Mouse (Mus musculus) cerebellum, postnatal 14 days (tissue): ENCODE data around the gene Pdzd11.

ENCODE experiments used
- DNase-seq, 2 experiments: peaks; one replicate each; pipeline ENCODE4 v3.0.0; 2021; ENCODE audit warnings: mixed read lengths in 2 of 2

Pdzd11 gene

DNA sequence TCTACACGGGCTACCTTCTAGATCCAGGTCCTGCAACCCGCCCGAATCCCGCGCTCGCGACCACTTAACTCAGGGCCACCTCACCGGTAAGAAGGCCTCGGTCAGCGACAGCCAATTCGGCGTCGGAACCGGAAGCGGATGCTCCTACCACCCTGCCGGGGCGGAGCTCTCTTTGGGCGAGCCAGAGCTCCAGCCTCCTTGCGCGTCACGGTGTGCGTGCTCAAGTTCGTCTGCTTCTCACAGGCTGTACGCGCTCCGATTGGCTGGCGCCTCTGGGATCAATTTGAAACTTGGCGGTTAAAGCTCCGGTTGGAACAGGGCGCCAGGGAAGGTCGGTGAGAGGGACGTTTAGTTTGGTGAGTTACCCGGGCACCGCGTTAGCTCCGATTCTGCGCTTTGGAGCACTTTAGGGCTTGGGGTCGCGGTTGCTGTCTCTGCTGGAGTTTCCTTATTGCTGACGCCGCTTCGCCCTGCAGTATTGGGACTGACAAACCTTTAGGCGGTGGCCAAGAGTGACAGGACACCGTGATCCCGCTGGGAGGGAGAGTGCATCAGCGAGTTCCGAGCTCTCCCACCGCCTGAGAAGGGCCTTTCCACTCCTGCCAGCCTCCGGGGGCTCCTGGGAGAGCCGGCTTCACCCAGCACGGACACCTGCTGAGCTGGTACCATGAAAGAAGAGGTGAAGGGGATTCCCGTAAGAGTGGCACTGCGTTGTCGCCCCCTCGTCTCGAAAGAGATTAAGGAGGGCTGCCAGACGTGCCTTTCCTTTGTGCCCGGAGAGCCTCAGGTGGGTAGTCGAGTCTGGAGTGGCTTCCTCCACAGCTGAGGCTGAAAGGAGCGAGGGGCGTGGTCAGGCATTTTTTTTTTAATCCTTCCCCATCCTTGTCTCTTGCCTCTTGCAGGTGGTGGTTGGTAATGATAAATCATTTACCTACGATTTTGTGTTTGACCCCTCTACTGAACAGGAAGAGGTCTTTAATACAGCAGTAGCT, at the start of gene Pdzd11:
TSS of gene Pdzd11 (minus strand) at position 767 of the 992 bp plus-strand sequence.
- peak; percentile 88 to 89 for DNase-seq

DNA sequence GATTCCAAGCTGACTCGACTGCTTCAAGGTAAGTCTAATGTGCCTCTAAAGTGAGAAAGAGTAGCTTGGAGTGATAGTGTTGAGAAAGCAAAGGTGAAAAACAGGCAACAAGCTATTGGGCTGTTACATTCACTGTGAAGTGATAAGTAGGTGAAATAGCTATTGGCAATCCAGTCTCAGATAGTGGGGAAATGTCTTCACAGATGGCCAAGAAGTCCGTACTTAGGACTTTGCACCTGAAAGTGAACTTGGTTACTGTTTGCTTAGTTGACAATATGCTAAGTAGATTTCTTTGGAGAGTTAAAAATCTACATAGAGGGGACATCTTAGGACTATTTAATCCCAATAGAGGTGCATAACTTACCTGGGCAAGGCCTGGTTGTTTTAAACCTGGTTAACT, 38.5 kb upstream of the Pdzd11 start:
- DNase-seq = no peak

DNA sequence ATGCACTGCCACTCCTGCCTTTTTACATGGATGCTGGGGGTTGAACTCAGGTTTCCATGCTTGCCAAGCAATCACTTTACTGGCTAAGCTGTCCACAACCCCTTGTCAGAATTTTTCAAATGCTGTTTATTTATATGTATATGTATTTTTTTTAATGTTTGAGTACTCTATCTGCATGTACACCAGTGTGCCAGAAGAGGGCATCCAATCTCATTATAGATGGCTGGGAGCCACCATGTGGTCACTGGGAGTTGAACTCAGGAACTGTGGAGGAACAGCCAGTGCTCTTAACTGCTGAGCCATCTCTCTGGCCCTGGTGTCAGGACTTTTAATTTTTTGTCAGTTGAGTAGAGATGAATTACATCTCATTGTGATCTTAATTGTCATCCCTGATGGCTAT, 26.5 kb upstream of the Pdzd11 start:
- DNase-seq = no peak

DNA sequence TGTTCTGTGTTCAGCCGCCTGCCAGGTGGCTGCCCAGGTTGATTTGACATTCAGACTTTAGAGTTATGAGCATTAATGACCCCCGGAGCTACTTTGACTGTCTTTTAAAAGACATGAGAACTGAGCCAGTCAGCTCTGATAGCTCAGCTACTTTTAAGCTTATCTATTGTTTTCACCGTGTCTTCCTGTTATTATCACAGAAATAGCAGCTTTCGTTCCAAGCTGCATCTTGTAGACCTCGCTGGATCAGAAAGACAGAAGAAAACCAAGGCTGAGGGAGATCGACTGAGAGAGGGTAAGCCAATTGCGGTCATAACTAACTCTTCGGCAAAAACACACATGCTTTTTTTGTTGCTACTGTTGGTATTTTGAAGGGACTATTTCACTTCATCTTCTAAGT, 12.1 kb upstream of the Pdzd11 start:
- no peak for DNase-seq

DNA sequence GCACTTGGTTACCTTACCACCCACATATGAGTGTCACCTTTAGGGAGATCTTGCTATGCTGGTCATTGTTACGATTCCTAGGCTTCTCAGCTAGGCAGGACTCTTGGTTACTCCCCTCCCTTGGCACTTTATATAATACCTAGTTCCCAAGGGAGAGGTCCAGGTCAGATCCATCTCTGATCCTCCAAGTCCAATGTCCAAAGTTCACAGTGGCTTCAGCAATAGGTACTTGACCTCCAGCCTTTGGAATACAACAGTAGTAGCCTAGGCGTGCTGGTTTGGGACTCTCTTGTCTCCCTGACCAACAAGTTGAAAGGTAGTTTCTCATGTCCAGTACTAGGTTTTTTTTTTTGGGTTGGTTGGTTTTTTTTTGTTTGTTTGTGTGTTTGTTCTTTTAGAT, 2.7 kb upstream of the Pdzd11 start:
- DNase-seq = no peak

DNA sequence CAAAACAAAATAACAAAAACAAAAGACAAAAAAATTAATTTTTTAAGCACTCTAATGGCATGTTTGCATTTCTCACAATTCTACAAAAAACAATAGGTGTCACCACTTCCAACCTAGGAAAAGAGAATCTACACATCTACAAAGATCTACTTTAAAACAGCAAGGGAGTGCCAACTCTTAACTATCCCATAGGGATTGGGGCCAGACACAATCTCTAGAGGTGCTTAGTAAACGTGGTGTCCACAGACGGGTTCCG, 894 bp downstream of the Pdzd11 start, which contains the start of gene Kif4:
TSS of gene Kif4 (plus strand) at position 192 of the 256 bp plus-strand sequence.
- DNase-seq = no peak

DNA sequence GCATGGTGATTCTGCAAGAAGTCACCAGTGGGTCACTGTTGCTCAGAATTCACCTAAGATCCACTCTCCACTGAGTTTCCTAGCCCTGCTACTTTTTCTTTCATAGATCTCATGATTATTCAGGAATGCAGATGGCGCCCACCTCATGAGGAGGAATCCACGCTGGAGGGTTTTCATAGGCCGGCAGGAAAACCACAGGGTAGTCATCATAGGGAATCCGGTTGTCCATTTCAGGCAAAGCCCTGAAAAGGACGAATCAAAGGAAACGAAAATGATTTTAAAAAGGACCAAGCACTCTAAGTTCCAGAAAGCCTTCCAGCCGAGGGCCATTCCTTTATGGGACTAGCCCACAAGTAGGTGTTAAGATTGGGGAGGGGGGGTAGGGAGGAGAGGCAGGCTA, 1.2 kb downstream of the Pdzd11 start:
- DNase-seq = peak in 1 of 2 experiments; percentile 9

DNA sequence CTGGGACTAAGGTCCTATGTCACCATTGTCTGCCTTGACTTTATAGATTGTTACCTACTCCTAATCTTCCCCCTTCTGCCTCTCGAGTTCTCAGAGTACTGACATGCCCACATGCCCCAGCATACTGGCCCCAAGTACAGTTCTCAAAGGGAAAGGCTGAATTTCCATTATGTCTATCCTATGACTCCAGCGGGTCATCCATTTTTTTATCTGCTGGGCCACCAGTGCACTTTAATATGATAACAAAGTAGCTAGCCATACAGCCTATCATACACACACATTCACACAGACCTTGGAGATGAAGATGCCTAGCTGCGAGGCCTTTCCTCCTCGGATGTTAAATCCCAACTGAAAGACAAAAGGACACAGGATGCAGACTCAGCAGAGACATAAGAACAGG, 2.1 kb downstream of the Pdzd11 start:
- no peak for DNase-seq

DNA sequence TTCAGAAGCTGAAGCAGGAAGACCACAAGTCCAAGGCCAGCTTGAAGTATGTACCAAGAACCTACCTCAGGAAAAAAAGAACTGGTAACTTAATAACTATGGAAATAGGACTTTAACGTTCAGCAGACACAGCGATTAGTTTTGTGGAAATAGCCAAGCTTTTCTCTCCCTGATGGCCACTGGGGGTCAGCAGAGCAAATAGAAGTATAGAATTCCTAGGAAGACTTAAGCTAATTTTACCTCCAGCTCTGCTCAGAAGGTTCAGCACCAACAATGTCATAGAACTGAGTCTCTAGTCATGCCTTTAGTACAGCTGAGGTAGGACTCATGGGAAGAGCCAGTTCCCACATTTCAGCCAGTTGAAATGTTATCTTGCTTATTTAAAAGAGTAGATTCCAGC, 5.0 kb downstream of the Pdzd11 start:
- peak in 1 of 2 experiments; percentile 14 for DNase-seq

DNA sequence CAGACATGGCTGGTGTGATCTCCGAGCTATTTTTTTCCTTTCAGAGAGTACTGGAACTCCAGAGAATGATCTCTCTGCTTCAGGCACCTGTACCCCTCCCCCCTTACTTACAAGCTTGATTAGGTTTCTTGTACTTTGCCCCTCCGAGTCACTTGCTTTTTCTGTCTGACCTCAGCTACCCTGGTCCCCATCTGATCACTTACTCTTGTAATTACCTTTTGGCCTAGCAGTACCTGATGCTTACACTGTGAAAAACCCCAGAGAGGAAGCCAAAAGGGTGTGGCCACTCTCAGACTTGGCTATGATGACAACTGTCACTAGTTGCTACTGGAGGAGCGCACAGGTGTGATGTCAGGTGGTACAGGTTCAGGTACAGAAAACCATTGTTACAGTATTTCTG, 7.9 kb downstream of the Pdzd11 start:
- peak in 1 of 2 experiments; percentile 12 for DNase-seq

DNA sequence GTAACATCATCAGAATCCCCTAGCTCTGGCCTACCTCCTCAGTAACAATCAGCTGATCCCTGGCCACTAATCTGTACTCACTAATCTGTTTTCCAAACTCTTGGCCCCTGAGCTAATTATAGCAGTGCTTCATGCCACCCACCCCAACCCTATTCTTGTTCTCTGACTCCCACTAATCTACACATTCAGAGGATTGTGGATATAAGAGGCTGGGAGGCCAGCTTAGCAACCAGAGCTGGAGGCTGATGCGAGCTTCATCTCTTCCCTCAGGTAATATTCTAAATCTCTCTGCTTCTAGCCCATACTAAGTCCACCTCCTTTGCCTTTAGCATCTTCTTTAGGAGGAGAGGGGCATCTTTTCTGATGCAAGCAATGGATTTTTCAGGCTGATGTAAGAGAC, 21.1 kb downstream of the Pdzd11 start, which contains the start of gene Arr3:
TSS of gene Arr3 (plus strand) at position 184 of the 400 bp plus-strand sequence.
- DNase-seq = no peak

DNA sequence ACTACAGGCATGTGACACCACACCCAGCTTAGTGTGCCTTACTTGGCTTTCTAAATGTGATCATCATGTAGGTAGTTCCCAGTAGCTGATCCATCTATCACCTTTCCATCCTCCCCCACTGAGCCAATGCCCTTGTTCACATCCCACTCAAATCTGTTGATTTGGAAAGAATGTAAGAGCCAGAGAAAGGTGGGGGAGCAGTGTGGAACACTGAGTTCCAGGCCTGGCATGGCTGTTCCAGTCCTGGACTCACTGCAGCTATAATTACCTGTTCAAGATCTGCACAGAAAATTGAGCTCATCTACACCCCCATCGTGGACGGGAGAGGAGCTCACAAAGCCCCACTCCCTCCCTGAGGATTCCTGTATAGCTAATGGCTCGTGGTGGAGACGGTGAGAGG, 26.6 kb downstream of the Pdzd11 start:
- DNase-seq = no peak

DNA sequence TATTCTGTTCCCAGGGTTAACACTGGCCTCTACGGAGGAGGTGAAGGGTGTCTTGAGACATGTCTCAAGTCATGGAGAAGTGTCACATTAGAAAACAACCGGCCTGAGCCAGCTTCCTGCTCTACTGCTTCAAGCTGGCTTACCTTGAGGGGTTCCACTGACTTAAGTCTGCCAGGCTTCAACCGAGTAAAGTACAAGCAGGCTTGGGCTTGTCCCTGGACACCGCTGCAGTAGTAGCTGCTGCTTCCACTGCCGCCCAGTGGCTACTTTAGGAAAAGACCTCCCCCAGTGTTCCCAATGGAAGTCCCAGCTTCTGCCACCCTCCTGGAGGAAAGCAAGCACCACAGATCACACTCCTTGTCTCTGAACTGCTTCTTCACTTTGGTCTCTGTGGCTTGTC, 28.9 kb downstream of the Pdzd11 start:
- peak; percentile 21 to 28 for DNase-seq

DNA sequence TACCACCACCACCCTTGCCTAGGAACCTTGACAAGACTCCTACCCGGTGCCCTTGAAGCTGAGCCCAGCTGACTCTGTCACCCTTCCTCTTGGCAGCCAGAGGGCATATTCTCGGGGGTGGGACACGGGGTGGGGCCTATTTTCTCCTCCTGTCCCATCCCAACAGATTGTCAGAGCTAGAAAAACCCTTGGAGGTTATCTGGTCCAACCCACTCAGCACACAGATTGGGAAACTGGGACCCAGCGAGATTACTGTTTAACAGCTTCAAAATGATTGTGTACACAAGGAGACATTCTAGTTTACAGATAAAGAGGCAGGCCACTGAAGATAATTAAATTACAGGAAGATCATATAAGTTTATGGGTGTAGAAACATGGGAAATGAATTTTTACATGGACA, 31.6 kb downstream of the Pdzd11 start, which contains the start of gene P2ry4:
TSS of gene P2ry4 (minus strand) at position 79 of the 400 bp plus-strand sequence.
- no peak for DNase-seq
